Mouse (Mus musculus) kidney, adult 2 months (tissue): ENCODE data around the gene Chst11.

ENCODE experiments used
- CTCF ChIP-seq: fragments of 200-500 bp; conservative IDR thresholded peaks from 2 replicates; pipeline ENCODE4 v1.5.1; 2011; ENCODE audit warnings: low read depth, mild to moderate bottlenecking, control low read depth, low read length, moderate library complexity, mixed read lengths; ENCODE audit not compliant: insufficient read depth, insufficient read length
- POLR2A ChIP-seq: fragments of 200-500 bp; IDR thresholded peaks from one replicate; pipeline ENCODE4 v1.6.1; 2011; ENCODE audit warnings: low read depth, low read length, control low read depth

DNA sequence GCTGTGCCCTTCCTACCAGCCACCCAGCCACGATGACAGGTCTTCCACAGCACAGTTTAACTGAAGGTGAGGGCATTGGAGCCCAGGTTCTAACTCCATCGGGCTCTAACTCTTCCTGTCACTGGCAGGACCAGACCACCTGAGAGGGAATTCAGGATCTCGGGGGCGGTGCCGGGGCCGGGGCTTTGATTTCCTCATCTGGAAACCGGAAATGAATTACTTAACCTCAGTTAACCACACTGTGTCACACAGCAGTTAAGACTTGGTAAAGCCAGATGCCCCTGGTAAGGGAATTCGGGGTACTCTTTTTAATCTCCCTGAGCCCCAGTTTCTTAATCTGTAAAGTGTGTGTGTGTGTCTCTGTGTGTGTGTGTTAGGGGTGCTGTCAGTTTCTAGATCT, 115.6 kb downstream of the Chst11 start:
- TF ChIP-seq CTCF (no peak), POLR2A (no peak)
